Mouse (Mus musculus): ENCODE data around the gene Trpc4ap. TPM values are rescaled to one million over a fixed set of nuclear protein-coding genes. Genes with fewer than 3 reads are reported as not detected.

Trpc4ap gene
- polyA plus RNA-seq, 1 experiment from 2014 or later: 102 TPM

- no peaks in the 10 kb centered on the region for H3K4me1 ChIP-seq (replicated peaks; ENCODE audit: insufficient read depth, low read length)
- H3K27me3 ChIP-seq (ENCODE audit: insufficient read depth, low read length): no peaks in the 10 kb centered on the region
- 75% methylated on average over 7 of the region's 7 CpGs for WGBS
- no peak overlapping the region for H3K4me2 ChIP-seq (ENCODE audit: low read length)
- DNase-seq (ENCODE audit: low spot score) (no peak), ATAC-seq (replicated peaks; ENCODE audit: low FRiP score, low read depth) (no peak)
- 0 out of 2 replicates have a peak, but pooled peaks cover 4% of the 10 kb centered on the region for H3K36me3 ChIP-seq (ENCODE audit: insufficient read depth, low read length)
- TF ChIP-seq CTCF (IDR thresholded peaks at IDR 0.05; ENCODE audit: low read depth): no peak
- H3K9me3 ChIP-seq (replicated peaks; ENCODE audit: low read length): no peaks in the 10 kb centered on the region
- no peak overlapping the region for H3K27ac ChIP-seq
- no peak overlapping the region for H3K9ac ChIP-seq (ENCODE audit: low read depth, low read length)
- H3K4me3 ChIP-seq (replicated peaks; ENCODE audit: low read depth, low read length): no peak overlapping the region
Observed at GRCm38 (mm10) chr2:155696851-155697250, 4.7 kb upstream of the Trpc4ap start.

GRCm38 (mm10) chr2:155696091-155696558, 3.9 kb upstream of the Trpc4ap start:
- H3K4me3 ChIP-seq (replicated peaks; ENCODE audit: low read depth, low read length): no peak overlapping the region
- TF ChIP-seq CTCF (IDR thresholded peaks at IDR 0.05; ENCODE audit: low read depth): peak; percentile 97
- ATAC-seq (replicated peaks; ENCODE audit: low FRiP score, low read depth): no peak
- H3K27ac ChIP-seq: no peak overlapping the region
- no peak overlapping the region for H3K4me2 ChIP-seq (ENCODE audit: low read length)
- H3K27me3 ChIP-seq (ENCODE audit: insufficient read depth, low read length): no peaks in the 10 kb centered on the region
- H3K9ac ChIP-seq (ENCODE audit: low read depth, low read length): no peak overlapping the region
- 21% methylated on average over 7 of the region's 7 CpGs for WGBS
- no peaks in the 10 kb centered on the region for H3K9me3 ChIP-seq (replicated peaks; ENCODE audit: low read length)
- H3K36me3 ChIP-seq (ENCODE audit: insufficient read depth, low read length): 0 out of 2 replicates have a peak, but pooled peaks cover under 1% of the 10 kb centered on the region
- DNase-seq (ENCODE audit: low spot score): peak; percentile 86
- H3K4me1 ChIP-seq (replicated peaks; ENCODE audit: insufficient read depth, low read length): no peaks in the 10 kb centered on the region

- Histone ChIP-seq H3K4me3 (replicated peaks; ENCODE audit: low read depth, low read length) (no peak overlapping the region), H3K4me1 (replicated peaks; ENCODE audit: insufficient read depth, low read length) (0 out of 2 replicates have a peak, but pooled peaks cover 6% of the 10 kb centered on the region), H3K9me3 (replicated peaks; ENCODE audit: low read length) (no peaks in the 10 kb centered on the region), H3K27me3 (ENCODE audit: insufficient read depth, low read length) (no peaks in the 10 kb centered on the region), H3K9ac (ENCODE audit: low read depth, low read length) (no peak overlapping the region), H3K4me2 (ENCODE audit: low read length) (no peak overlapping the region), H3K27ac (no peak overlapping the region), H3K36me3 (ENCODE audit: insufficient read depth, low read length) (no peaks in the 10 kb centered on the region)
- DNase-seq (ENCODE audit: low spot score) (no peak), ATAC-seq (replicated peaks; ENCODE audit: low FRiP score, low read depth) (no peak)
- 74% methylated on average over 3 of the region's 3 CpGs for WGBS
- TF ChIP-seq CTCF (IDR thresholded peaks at IDR 0.05; ENCODE audit: low read depth): no peak
Observed at GRCm38 (mm10) chr2:155695316-155695715, 3.1 kb upstream of the Trpc4ap start.

- no peak overlapping the region for H3K27ac ChIP-seq
- no peaks in the 10 kb centered on the region for H3K27me3 ChIP-seq (ENCODE audit: insufficient read depth, low read length)
- no peak for ATAC-seq (replicated peaks; ENCODE audit: low FRiP score, low read depth)
- no peaks in the 10 kb centered on the region for H3K9me3 ChIP-seq (replicated peaks; ENCODE audit: low read length)
- 0 out of 2 replicates have a peak, but pooled peaks cover 10% of the 10 kb centered on the region for H3K4me1 ChIP-seq (replicated peaks; ENCODE audit: insufficient read depth, low read length)
- WGBS: 57% methylated on average over 2 of the region's 2 CpGs
- H3K4me2 ChIP-seq (ENCODE audit: low read length): no peak overlapping the region
- H3K36me3 ChIP-seq (ENCODE audit: insufficient read depth, low read length): no peaks in the 10 kb centered on the region
- no peak for DNase-seq (ENCODE audit: low spot score)
- no peak for TF ChIP-seq CTCF (IDR thresholded peaks at IDR 0.05; ENCODE audit: low read depth)
- no peak overlapping the region for H3K9ac ChIP-seq (ENCODE audit: low read depth, low read length)
- no peak overlapping the region for H3K4me3 ChIP-seq (replicated peaks; ENCODE audit: low read depth, low read length)
Observed at GRCm38 (mm10) chr2:155694564-155694963, 2.4 kb upstream of the Trpc4ap start.

- ATAC-seq (replicated peaks; ENCODE audit: low FRiP score, low read depth): no peak
Observed at GRCm38 (mm10) chr2:155693136-155693535, 952 bp upstream of the Trpc4ap start.

GRCm38 (mm10) chr2:155691336-155691722, 855 bp downstream of the Trpc4ap start:
- no peak for TF ChIP-seq CTCF (IDR thresholded peaks at IDR 0.05; ENCODE audit: low read depth)
- no peaks in the 10 kb centered on the region for H3K9me3 ChIP-seq (replicated peaks; ENCODE audit: low read length)
- H3K27me3 ChIP-seq (ENCODE audit: insufficient read depth, low read length): no peaks in the 10 kb centered on the region
- H3K4me1 ChIP-seq (replicated peaks; ENCODE audit: insufficient read depth, low read length): 0 out of 2 replicates have a peak, but pooled peaks cover 10% of the 10 kb centered on the region
- peak overlapping the region; percentile 93 for H3K27ac ChIP-seq
- no peaks in the 10 kb centered on the region for H3K36me3 ChIP-seq (ENCODE audit: insufficient read depth, low read length)
- DNase-seq (ENCODE audit: low spot score) (peak; percentile 31), ATAC-seq (replicated peaks; ENCODE audit: low FRiP score, low read depth) (no peak)
- peak overlapping the region; percentile 80 for H3K4me2 ChIP-seq (ENCODE audit: low read length)
- peak overlapping the region; percentile 96 for H3K9ac ChIP-seq (ENCODE audit: low read depth, low read length)
- H3K4me3 ChIP-seq (replicated peaks; ENCODE audit: low read depth, low read length): peak overlapping the region; percentile 92
- WGBS: 3% methylated on average over 8 of the region's 8 CpGs

More at GRCm38 (mm10) chr2:155693136-155693535, 952 bp upstream of the Trpc4ap start:
- Histone ChIP-seq H3K36me3 (ENCODE audit: insufficient read depth, low read length) (no peaks in the 10 kb centered on the region), H3K9ac (ENCODE audit: low read depth, low read length) (no peak overlapping the region), H3K27ac (no peak overlapping the region), H3K4me2 (ENCODE audit: low read length) (no peak overlapping the region), H3K4me1 (replicated peaks; ENCODE audit: insufficient read depth, low read length) (0 out of 2 replicates have a peak, but pooled peaks cover 10% of the 10 kb centered on the region), H3K27me3 (ENCODE audit: insufficient read depth, low read length) (no peaks in the 10 kb centered on the region), H3K9me3 (replicated peaks; ENCODE audit: low read length) (no peaks in the 10 kb centered on the region), H3K4me3 (replicated peaks; ENCODE audit: low read depth, low read length) (no peak overlapping the region)
- DNase-seq (ENCODE audit: low spot score): no peak
- no peak for TF ChIP-seq CTCF (IDR thresholded peaks at IDR 0.05; ENCODE audit: low read depth)
- 79% methylated on average over 4 of the region's 4 CpGs for WGBS

GRCm38 (mm10) chr2:155689211-155689610, 3.0 kb downstream of the Trpc4ap start:
- ATAC-seq (replicated peaks; ENCODE audit: low FRiP score, low read depth): no peak
- 0 out of 2 replicates have a peak, but pooled peaks cover 10% of the 10 kb centered on the region for H3K4me1 ChIP-seq (replicated peaks; ENCODE audit: insufficient read depth, low read length)
- no peak overlapping the region for H3K9ac ChIP-seq (ENCODE audit: low read depth, low read length)
- no peaks in the 10 kb centered on the region for H3K36me3 ChIP-seq (ENCODE audit: insufficient read depth, low read length)
- H3K9me3 ChIP-seq (replicated peaks; ENCODE audit: low read length): no peaks in the 10 kb centered on the region
- no peak overlapping the region for H3K27ac ChIP-seq
- no peak overlapping the region for H3K4me2 ChIP-seq (ENCODE audit: low read length)
- no peaks in the 10 kb centered on the region for H3K27me3 ChIP-seq (ENCODE audit: insufficient read depth, low read length)
- peak; percentile 47 for DNase-seq (ENCODE audit: low spot score)
- WGBS: 53% methylated on average over 4 of the region's 4 CpGs
- H3K4me3 ChIP-seq (replicated peaks; ENCODE audit: low read depth, low read length): no peak overlapping the region
- TF ChIP-seq CTCF (IDR thresholded peaks at IDR 0.05; ENCODE audit: low read depth): no peak

All from kidney, postnatal 0 days (tissue).